Mouse (Mus musculus) thymus, adult 18-20 months (tissue): ENCODE measurements around the gene Mrpl50.
A peak's percentile ranks its signal among the peaks of the same experiment; 100 is the strongest.
"Not testable (repeated sequence)": the region's sequence is repeated elsewhere in the genome, so short reads cannot be mapped to it uniquely, and the experiment has no call there.

Experiments used
- DNase-seq, 2 experiments: peaks; one replicate each; pipeline ENCODE4 v3.0.0; 2022; ENCODE audit warnings: mixed read lengths in 2 of 2

The Mrpl50 gene

DNA sequence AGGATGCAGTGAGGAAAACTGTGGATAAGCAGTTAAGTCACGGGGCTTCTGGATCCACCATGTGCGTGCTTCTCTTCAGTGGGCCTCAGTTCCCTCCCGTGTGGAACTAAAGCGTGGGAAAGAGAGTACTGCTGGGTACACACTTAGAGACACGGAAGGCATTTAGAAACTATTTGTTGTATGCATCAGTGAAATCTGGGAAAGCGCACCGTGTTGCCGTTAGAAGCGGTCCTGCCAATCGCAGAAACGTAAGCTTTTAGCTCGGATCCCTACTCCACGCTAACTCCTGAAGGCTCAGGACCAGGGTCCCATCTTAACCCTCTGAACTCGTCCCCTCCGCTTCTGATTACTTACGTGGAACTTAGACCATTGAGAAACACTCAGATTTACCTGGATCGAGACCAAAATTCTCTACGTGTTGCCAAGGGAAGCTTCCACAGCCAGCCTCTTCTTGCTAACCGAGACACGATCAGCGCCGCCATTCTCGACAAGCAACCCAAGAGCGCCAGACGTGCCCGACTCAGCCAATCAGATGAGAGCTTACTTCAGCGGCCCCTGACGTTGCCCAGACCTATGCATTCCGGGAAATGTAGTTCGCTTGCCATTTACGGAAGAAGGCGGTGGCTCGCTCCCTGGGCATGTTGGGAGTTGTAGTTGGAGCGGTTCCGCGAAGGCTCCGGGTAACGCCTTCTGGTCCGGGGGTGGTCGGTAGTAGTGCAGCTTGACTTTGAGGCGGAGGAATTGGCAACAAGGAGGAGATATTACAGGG lies at the start of gene Mrpl50, which contains the start of gene Zfp189:
Gene Mrpl50, minus strand, starts transcription at position 522 of the 769 bp plus-strand sequence.
Gene Zfp189, plus strand, starts transcription at position 605 of the 769 bp plus-strand sequence.
- peak; percentile 91 to 94 for DNase-seq

DNA sequence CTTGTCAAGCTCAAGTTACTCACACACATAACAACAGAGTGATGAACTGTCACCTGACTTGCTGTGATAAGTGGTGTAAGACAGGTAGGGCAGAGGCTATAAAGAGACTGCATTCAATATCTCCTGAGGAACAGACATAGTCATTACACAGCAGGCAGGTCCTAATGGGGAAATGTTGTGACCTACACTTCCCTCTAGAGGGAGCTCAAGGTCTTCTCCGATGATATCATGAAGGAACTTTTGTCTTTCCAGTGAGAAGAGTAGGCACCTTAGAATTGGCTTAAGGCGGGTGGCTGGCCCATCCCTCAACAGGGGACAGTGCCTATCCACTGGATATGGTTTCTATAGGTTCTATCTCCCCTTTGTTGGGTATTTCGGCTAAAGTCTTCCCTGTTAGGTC lies 46.7 kb upstream of the Mrpl50 start:
- DNase-seq, result peak in 1 of 2 experiments; percentile 15

DNA sequence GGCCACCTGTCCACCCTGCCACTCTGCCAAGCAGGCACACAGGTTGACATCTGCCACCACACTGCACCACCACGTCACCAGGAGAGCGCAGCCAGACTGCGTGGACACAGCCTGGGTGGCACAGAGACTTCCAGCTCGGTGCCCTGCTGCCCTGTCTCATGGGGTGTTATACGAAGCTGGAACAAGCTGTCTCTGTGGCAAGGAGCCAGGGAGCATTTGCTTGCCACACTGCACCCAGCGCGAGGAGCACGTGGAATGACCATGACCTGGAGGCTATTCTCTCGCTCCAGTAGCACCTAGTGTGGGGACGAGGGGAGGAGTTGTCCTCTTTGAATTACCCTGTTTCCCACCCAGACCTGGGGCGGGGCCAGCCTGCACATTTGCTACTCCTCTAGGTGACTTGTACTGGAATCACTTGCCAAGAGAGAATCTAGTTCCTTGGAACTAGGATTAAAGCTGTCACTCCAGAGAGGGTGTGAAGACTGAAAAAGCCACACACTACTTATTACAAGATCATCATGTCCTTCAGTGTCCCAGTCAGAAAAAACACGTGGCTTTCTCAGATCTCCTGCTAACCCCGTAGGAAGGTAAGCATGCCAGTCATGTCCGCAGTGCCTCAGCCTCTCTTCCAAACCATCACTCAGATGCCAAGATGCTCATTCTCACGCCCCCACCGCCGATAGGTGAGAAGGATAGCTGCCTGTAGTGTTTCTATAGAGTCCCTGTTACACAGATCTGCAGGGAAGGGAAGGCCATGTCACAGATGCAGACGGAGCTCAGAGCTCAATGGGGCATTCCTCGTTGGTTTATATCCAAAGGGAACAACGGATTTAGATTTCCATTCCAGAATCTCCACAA lies 39.3 kb upstream of the Mrpl50 start:
- DNase-seq, result peak in 1 of 2 experiments; percentile 3

DNA sequence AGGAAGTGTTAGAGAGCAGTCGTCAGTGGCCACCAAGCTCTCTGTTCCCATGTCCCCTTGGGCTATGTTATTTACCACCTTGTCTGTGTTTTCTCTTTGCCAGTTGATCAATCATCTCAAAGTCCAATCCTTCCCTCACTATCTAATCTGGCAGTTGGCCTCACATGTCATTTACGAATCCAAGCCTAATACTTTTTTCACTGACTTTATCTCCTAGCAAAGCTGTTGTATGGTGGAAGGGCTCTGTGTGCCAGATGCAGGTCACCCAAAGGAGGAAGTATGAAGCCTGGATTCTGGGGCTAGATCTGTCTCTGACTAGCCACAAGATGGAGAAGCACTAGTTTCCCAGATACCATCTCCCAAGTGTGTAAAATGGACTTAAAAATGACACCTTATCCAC lies 37.3 kb upstream of the Mrpl50 start:
- no peak for DNase-seq

DNA sequence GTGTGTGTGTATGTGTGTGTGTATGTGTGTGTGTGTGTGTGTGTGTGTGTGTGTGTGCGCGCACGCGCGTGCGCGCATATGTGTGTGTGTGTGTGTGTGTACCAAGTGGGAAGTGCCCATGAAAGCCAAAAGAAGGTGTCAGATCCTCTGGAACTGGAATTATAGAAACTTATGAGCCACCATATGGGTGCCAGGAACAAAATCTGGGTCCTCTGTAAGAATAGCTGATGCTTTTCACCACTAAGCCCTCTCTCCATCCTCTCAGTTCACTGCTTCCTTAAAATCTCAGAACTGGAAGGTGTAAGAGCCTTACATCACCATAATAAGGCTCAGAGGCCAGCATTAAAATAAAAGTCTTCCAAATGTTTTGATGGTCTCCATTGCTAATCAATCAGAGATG lies 36.5 kb upstream of the Mrpl50 start:
- DNase-seq, result no peak

DNA sequence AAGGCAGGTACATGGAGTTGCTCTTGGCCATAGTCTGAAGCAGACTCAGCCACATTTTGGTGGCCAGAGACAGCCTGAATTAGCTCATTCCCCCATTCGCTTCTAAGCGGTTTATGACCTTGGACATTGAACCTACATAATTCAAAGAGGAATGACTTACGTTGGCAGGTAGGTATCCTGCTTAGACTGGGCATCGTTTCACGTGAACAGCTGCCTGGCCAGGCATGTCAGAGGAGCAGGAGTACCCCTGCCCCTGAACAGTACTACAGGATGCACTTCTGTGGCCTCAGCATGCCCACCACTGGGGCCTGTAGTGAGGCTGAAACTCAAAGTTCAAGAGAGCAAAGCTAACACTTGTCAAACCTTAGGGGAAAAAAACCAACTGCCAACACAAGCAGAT lies 32.5 kb upstream of the Mrpl50 start:
- no peak for DNase-seq

DNA sequence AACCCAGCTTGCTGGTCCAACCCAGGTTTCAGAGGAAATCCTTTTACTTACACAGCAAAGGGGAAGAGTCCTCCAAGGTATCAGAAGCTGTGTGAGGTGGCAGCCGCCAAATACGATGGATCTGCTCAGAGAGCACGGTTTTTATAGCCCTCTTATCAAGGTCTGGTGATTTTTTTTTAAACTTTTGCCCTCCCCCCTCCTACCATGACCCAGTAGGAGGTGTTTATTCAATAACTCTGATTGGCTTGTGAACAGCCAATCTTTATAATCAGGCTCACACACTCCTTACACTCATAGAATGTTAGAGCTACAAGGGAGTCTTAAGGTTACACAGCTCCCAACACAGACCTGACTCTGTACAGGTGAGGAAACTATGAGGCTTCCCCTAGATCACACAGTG lies 28.5 kb upstream of the Mrpl50 start, which contains the start of gene Aldob:
Gene Aldob, minus strand, starts transcription at position 164 of the 400 bp plus-strand sequence.
- no peak for DNase-seq

DNA sequence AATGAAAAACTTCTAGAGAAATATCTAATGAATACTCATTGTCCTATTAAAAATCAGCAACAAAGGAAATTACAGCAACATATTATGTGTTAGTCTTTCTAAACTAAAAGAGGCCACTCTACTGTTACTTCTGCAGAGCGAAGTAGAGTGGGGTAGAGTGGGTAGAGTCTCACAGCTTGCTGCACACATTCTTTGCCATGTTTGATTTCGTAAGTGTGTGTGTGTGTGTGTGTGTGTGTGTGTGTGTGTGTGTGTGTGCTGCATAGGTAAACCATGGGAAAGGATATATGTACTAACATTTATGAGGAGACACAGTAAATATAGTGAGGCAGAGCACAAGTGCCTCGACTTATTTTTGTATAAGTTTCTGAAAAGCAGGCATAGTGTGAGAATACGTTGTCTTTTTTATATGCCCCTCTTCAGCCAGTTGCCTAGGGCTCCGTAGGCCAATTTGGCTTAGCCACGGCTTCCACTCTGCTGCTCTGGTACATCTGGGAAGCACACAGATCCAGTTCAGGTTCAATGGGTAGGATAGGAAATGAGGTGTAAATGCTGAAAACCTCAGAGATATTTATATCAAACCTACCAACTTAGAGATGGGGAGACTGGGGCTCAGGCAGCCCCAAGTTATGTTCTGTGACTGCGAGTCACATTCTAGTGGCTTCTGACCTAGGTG lies 26.8 kb upstream of the Mrpl50 start:
- no peak for DNase-seq

DNA sequence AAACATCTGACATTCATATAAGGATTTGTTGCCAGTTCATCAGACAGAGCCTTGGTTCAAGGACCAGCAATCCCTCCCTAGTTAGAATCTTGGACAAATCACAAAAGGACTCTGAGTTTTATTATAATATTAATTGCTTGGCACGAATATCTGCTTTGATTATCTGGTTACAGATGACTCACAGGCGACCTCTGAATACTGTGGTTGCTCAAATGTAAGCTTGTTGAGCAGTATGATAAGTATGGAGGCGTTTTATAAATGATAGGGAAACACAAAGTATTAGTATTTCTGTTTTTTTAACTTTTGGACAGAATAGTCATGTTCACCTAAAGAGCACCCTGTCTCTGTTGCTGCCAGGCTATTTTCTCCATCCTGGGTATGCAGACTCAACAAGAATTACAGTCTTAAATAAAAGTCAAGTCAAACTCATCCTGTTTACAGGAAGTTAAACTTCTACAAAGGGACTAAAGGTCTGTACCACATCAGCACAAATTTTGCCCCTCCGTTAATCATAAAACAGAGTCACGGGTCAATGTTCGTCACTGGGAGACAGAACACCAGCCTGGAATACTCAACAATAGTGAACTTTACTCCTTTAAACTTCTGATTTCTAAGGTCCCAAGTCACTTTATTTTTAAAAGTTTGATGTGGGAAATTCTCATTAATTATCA lies 26.1 kb upstream of the Mrpl50 start:
- DNase-seq, result no peak

DNA sequence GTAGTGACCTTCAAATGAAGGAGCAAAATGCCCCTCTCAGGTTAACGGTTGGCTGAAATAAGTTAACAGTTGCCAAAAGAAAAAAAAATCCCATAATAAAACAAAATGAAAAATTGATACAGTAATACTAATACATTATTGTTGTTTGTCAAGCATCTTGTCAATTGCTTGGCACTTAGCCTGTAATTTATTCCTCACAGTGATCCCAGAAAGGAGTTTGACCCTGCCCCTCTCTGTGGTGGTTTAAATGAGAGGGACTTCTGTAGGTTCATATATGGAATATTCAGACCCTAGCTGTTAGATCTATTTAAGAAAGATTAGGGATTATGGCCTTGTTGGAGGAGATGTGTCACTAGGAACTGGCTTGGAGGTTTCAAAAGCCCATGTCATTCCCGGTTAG lies 25.1 kb upstream of the Mrpl50 start:
- no peak for DNase-seq

DNA sequence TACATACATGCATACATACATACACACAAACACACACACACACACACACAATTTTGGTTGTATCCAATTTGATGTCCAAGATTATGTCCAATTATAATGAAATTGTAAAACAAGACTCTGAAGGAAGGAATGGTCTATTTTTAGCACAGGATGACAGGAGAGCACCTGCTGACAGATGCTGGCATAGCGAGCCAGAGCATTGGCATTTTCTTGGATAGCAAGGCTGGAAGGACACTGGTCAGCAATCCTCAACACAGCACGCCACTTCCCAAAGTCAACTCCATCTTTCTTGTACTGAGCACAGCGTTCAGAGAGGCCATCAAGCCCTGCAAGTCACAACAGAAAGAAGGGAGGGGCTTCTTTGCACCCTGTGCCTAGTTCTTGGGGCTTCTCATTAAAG lies 20.1 kb upstream of the Mrpl50 start:
- DNase-seq, result no peak

DNA sequence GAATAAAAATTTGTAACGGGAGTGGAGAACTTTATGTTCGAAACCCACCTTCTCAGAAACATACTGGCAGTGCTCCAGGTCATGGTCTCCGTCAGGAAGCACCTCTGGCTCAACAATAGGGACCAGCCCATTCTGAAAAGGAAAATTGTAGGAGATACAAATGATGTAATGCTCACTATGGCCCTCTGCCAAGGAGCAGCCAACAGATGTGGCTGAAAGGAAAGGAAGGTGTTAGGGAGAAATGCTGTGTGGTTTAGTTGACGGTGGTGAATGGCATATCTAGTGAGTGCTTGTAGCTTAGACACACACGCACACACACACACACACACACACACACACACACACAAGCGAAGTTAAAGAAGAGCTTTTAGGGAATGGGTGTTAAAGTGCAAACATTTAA lies 18.8 kb upstream of the Mrpl50 start:
- DNase-seq, result no peak

DNA sequence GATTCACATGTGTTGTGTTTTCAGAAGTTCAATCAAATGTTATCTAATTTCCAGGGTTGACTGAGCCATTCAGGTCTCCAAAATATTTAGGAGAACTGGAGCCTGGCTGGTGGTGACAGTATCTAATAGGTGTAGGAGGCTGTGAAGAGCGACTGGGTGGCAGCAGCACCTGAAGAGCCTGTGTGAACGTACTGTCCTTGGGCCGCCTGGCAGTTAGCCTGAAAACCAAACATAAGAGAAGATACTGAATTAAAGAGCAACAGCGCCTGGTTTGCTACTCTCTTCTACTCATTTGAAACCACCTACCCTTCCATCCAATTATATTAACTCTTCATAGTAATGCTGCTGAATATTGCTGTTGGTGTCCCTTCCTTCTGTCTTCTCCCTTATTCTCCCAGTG lies 15.8 kb upstream of the Mrpl50 start:
- DNase-seq, result no peak

DNA sequence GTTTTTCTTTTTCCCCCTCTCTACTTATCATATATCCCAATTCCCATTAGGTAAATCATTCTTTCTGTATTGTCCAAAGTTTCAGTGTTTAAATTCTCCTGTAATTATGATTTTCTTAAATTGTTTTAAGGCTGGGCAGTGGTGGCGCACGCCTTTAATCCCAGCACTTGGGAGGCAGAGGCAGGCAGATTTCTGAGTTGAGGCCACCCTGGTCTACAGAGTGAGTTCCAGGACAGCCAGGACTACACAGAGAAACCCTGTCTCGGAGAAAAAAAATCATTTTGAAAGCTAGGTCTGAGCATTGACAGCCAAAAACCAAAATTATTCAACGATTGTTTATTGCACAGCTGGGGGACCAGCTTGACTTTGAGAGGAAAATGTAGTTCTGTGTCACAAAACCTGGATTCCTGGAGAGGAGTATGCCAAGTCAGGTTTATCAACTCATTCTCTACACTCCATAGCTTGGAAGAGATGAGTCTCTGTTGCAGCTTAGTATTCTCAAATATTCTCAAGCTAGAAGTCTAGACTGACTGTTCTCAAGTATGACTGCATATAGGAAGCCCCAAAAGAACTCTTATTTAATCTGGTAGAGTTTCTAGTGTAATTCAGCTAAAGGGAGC lies 14.9 kb upstream of the Mrpl50 start:
- no peak for DNase-seq

DNA sequence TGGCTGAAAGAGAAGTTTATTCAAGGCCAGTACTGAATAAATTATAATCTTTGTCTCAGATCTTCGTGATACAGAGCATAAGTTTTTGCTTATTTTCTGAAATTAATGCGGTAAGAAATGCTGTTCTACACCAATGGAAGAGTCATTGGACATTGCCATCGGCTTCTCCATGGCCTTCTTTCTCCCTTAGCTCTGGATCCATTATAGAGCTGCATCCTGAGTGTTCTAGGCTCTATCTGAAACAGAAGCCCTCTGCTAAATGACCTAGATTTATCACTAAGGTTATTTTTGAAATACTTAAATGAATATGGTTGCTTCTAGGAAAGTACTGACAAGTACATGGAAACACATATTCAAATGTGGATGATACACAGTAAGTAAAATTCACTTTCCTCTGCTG lies 14.1 kb upstream of the Mrpl50 start:
- DNase-seq, result no peak

DNA sequence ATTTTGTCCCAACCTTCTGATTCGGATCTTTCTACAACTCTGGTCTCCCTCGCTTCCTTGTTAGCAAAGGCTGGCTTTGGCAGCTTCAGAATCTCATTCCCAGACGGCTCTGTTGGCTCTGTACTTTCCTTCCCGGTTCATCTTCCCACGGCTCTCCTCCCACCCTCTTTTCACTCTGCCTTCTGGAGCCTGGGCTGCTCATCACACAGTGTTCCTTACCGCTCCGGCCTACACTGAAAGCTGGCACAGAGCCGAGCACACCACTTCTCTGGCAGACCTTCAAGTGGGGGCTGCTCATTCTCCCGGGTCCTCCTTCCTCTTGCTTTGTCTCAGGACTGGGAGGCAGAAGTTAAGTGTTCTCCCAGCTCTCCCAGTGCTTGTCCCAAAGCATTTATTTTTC lies 1.7 kb upstream of the Mrpl50 start:
- DNase-seq, result no peak

DNA sequence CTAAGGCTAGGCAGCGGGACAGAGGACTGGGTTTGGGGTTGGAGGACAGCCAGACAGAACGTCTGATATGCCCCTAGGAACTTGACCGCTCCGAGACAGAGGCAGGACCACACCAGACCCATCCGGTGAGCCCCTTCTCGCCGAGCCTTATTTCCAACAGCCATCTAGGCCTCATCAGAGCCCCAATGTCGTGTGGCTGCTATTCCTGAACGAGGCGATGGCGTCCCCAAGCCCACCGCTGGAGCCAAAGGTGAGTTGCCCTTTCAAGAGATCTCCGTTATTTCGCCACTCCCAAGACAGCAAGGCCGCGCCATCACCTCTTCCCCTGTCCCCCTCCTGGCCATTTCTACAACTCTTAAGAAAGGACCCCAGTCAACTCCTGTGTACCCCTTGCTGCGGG lies 453 bp upstream of the Mrpl50 start:
- no peak for DNase-seq

DNA sequence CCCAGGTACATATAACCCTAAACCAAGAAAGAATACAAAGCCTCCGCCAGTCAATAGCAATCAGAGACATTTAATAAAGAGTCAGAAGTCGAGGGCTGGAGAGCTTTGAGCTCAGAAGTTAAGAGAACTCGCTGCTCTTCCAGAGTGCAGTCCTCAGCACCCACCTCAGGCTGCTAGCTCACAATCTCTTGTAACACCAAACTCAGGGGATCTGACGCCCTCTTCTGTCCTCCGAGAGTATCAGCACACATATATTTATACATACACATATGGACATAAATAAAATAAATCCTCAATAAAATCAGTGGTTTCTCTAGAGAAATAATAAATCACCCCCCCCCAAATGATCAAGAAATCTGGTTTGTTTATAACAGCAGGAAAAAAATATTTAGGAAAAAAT lies 1.4 kb downstream of the Mrpl50 start:
- DNase-seq, result no peak

DNA sequence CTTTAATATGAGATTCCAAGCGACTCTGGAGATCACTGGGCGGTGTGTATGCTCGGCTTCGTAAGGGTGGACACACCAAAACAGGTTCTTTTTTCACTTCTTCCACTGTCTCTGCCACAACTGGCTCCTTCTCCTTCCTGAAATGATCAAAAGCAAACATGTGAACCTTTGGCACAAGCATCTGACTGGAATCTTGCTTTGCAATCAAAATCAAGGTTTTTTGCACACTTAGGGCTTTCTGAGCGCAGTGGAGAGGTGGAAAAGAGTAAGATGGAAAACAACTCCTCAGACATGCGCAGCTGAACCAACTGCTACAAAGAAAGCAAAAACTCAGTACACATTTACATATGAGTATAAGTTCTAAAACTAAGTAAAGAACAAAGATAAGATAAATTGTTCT lies 6.5 kb downstream of the Mrpl50 start:
- DNase-seq, result no peak

DNA sequence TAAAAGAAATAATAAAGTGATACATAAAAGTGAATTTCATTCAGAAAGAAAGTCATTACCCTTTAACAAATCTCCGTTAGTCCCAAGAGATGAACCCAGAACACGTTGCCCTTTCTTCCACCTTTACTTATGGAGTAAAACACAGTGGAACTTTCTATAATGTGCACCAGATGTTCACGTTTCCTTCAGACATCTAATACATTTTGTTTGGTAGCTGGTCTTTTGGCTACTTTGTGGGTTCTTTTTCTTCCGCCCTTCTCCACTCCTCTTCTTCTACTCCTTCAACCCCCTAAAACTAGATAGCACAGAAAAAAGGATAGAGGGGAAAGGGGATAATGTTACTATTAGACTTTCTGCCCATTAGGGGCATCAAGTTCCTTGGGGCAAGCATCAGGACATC lies 8.3 kb downstream of the Mrpl50 start:
- DNase-seq, result no peak

DNA sequence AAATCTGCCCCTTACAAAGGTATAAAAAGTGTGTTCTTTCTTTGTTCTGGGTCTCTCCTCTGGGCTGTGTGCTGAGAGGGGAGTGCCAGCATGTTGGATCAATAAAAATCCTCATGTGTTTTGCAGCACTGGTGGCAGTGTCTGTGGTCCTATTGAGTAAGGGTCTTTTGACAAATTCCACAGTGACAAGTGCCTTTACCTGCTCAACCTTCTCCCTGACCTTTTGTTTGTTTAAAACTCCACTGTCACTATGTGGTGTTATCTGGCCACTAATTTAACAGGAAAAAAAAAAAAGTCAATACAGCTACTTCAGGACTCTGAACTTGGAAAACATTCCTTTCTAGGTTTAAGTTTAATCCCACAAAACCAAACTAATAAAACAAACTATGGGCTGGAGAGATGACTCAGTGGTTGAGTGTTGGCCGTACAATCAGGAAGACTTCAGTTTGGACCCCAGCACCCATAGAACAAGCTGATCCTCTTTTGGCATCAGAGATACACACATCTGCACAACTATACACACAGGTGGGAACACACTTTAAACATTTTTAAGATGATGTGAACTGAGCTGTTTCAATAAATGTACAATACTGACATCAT lies 10.6 kb downstream of the Mrpl50 start:
- DNase-seq, result not testable (repeated sequence)

DNA sequence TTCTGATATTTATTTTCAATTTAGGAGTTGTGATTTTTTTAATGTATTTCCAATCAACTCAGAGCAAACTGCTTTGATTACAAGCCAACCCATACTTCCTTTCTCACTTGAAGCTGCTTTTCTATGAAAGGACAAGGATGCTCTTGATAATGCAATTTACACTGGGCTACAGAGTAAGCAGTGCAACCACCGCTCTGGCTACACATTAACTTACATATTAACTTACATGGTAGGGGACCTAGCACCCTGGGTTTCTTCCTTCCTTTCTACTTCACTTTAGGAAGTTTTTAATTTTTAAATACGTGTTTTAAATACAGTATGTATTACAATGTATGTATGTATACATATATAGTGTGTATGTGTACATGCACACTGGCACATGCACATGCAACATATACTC lies 11.7 kb downstream of the Mrpl50 start:
- DNase-seq, result no peak
